23 mouse cellular contexts compared by ENCODE assay signal in the genomic region with DNA sequence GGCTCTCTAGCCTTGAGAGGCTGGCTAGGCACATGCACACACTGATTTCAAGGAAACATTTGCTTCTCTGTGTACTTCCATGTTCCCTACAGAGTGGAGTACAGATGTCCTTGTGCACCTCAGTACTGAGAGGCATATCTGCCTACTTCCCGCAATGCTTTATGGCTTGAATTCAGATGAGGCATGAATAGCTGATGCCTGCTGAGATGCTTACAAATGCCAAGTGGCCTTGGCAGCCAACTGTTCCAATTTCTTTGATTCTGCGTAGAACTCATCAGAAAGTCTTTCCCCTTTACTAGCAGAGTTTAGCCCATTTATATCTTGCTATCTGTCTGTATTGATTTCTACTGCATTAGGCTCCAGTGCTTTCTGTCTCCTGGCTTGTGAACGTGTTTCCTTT.
DNase-seq lines count a peak whose midpoint lies in the region; ATAC-seq and TF ChIP-seq lines count a peak whose summit lies in the region.
"Had no signal": no experiment of that assay in that cellular context is flagged by ENCODE, and none has a peak within 500 bp of the region (broad histone marks: within the 10 kb centered on the region; RNA-seq: fewer than 3 reads in every experiment).

No protein-coding gene starts in this region.

- no peak for ATAC-seq in forebrain, embryonic 14.5 days
- no peak for ATAC-seq in forebrain, embryonic 11.5 days (replicated peaks; ENCODE audit: low FRiP score)
- no peak for ATAC-seq in liver, postnatal 0 days
- no peak for ATAC-seq in liver, embryonic 11.5 days (replicated peaks; ENCODE audit: low FRiP score)
- ATAC-seq: intestine, embryonic 15.5 days; midbrain, embryonic 16.5 days had no signal

- H3K4me3 ChIP-seq in forebrain, embryonic 14.5 days (ENCODE audit: low read depth, low read length), result no peak overlapping the region
- no peak overlapping the region for H3K4me3 ChIP-seq in forebrain, embryonic 11.5 days (ENCODE audit: low read depth, low read length)
- H3K4me3 ChIP-seq in liver, postnatal 0 days (ENCODE audit: low read depth, low read length), result no peak overlapping the region
- H3K4me3 ChIP-seq in liver, embryonic 11.5 days (ENCODE audit: low read depth, low read length), result no peak overlapping the region
- H3K4me3 ChIP-seq: heart, embryonic 15.5 days; intestine, embryonic 15.5 days; layer of hippocampus, adult 2 months; limb, embryonic 12.5 days; neural tube, embryonic 15.5 days had no signal

- H3K4me1 ChIP-seq in forebrain, embryonic 14.5 days (ENCODE audit: control insufficient read depth, insufficient read depth, low read length), result peaks cover 39% of the 10 kb centered on the region
- H3K4me1 ChIP-seq in forebrain, embryonic 11.5 days (replicated peaks; ENCODE audit: control insufficient read depth, insufficient read depth, low read length), result no peaks in the 10 kb centered on the region
- peaks cover 36% of the 10 kb centered on the region for H3K4me1 ChIP-seq in liver, postnatal 0 days (ENCODE audit: insufficient read depth)
- H3K4me1 ChIP-seq in liver, embryonic 11.5 days (replicated peaks; ENCODE audit: control insufficient read depth, insufficient read depth, low read length), result peaks cover 9% of the 10 kb centered on the region

- H3K36me3 ChIP-seq in forebrain, embryonic 14.5 days (ENCODE audit: control insufficient read depth, insufficient read depth, low read length), result no peaks in the 10 kb centered on the region
- H3K36me3 ChIP-seq in forebrain, embryonic 11.5 days (ENCODE audit: control insufficient read depth, insufficient read depth, low read length), result no peaks in the 10 kb centered on the region
- peaks cover 12% of the 10 kb centered on the region for H3K36me3 ChIP-seq in liver, postnatal 0 days (replicated peaks; ENCODE audit: insufficient read depth, low read length)
- 0 out of 2 replicates have a peak, but pooled peaks cover 5% of the 10 kb centered on the region for H3K36me3 ChIP-seq in liver, embryonic 11.5 days (ENCODE audit: control insufficient read depth, insufficient read depth, low read length)
- H3K36me3 ChIP-seq: heart, embryonic 15.5 days; intestine, embryonic 15.5 days; neural tube, embryonic 15.5 days had no signal

- no peak for TF ChIP-seq CTCF in liver, postnatal 0 days (IDR thresholded peaks at IDR 0.05; ENCODE audit: low read depth)

- DNase-seq in forebrain, embryonic 14.5 days (ENCODE audit: low spot score), result peak; percentile 63
- DNase-seq in forebrain, embryonic 11.5 days (ENCODE audit: low spot score), result no peak
- no peak for DNase-seq in liver, postnatal 0 days
- DNase-seq in liver, embryonic 11.5 days (ENCODE audit: low spot score), result no peak
- peak; percentile 42 for DNase-seq in cerebellum, adult 9-11 months
- DNase-seq in kidney, adult 11 months, result no peak
- no peak for DNase-seq in lung, adult 18-20 months
- DNase-seq: adrenal gland, postnatal 14 days; heart, postnatal 36 days; kidney, adult 9 months; kidney, postnatal 14 days; lung, postnatal 4 days; right cerebral cortex, adult 18-20 months; thymus, adult 18-20 months; thymus, postnatal 36 days had no signal

- H3K27me3 ChIP-seq in forebrain, embryonic 14.5 days (replicated peaks; ENCODE audit: control insufficient read depth, insufficient read depth, low read length), result no peaks in the 10 kb centered on the region
- no peaks in the 10 kb centered on the region for H3K27me3 ChIP-seq in forebrain, embryonic 11.5 days (ENCODE audit: control insufficient read depth, insufficient read depth, low read length)
- no peaks in the 10 kb centered on the region for H3K27me3 ChIP-seq in liver, postnatal 0 days (ENCODE audit: insufficient read depth, low read length)
- H3K27me3 ChIP-seq in liver, embryonic 11.5 days (replicated peaks; ENCODE audit: control insufficient read depth, insufficient read depth, low read length), result no peaks in the 10 kb centered on the region
- H3K27me3 ChIP-seq: heart, embryonic 15.5 days; intestine, embryonic 15.5 days; limb, embryonic 12.5 days; neural tube, embryonic 15.5 days had no signal

- H3K4me2 ChIP-seq in forebrain, embryonic 14.5 days (ENCODE audit: low read length), result no peak overlapping the region
- H3K4me2 ChIP-seq in forebrain, embryonic 11.5 days (ENCODE audit: low read depth, low read length, severe bottlenecking), result no peak overlapping the region
- H3K4me2 ChIP-seq in liver, postnatal 0 days (ENCODE audit: low read depth, low read length), result no peak overlapping the region
- no peak overlapping the region for H3K4me2 ChIP-seq in liver, embryonic 11.5 days
- H3K4me2 ChIP-seq: heart, embryonic 15.5 days; hindbrain, embryonic 14.5 days; intestine, embryonic 15.5 days; limb, embryonic 12.5 days; neural tube, embryonic 15.5 days had no signal

- WGBS in forebrain, embryonic 14.5 days, result 47% methylated on average over 3 of the region's 3 CpGs
- 89% methylated on average over 3 of the region's 3 CpGs for WGBS in forebrain, embryonic 11.5 days
- 88% methylated on average over 3 of the region's 3 CpGs for WGBS in liver, postnatal 0 days (ENCODE audit: insufficient replicate concordance)
- WGBS in liver, embryonic 11.5 days, result 93% methylated on average over 3 of the region's 3 CpGs

- H3K27ac ChIP-seq in forebrain, embryonic 14.5 days (ENCODE audit: low read depth, low read length), result no peak overlapping the region
- no peak overlapping the region for H3K27ac ChIP-seq in forebrain, embryonic 11.5 days (ENCODE audit: low read depth, low read length)
- H3K27ac ChIP-seq in liver, postnatal 0 days (ENCODE audit: low read depth), result peak overlapping the region; percentile 91
- no peak overlapping the region for H3K27ac ChIP-seq in liver, embryonic 11.5 days (ENCODE audit: low read depth, low read length)
- H3K27ac ChIP-seq: heart, embryonic 15.5 days; hindbrain, embryonic 14.5 days; intestine, embryonic 15.5 days; layer of hippocampus, adult 2 months; limb, embryonic 12.5 days; liver, embryonic 14.5 days; neural tube, embryonic 15.5 days had no signal

- TF ChIP-seq EP300 in liver, postnatal 0 days (IDR thresholded peaks at IDR 0.05; ENCODE audit: low read depth), result no peak

- H3K9me3 ChIP-seq in forebrain, embryonic 14.5 days (replicated peaks; ENCODE audit: control insufficient read depth, low read length), result no peaks in the 10 kb centered on the region
- H3K9me3 ChIP-seq in forebrain, embryonic 11.5 days (ENCODE audit: control insufficient read depth, low read length), result no peaks in the 10 kb centered on the region
- H3K9me3 ChIP-seq in liver, postnatal 0 days (ENCODE audit: low read length), result no peaks in the 10 kb centered on the region
- H3K9me3 ChIP-seq in liver, embryonic 11.5 days (ENCODE audit: control insufficient read depth, low read length), result no peaks in the 10 kb centered on the region
- H3K9me3 ChIP-seq: heart, embryonic 15.5 days; intestine, embryonic 15.5 days; limb, embryonic 12.5 days; neural tube, embryonic 15.5 days had no signal

- no peak overlapping the region for H3K9ac ChIP-seq in forebrain, embryonic 14.5 days (ENCODE audit: low read length)
- no peak overlapping the region for H3K9ac ChIP-seq in forebrain, embryonic 11.5 days (ENCODE audit: low read length)
- no peak overlapping the region for H3K9ac ChIP-seq in liver, postnatal 0 days (replicated peaks)
- no peak overlapping the region for H3K9ac ChIP-seq in liver, embryonic 11.5 days (ENCODE audit: low read depth, low read length)
- H3K9ac ChIP-seq: heart, embryonic 15.5 days; hindbrain, embryonic 14.5 days; intestine, embryonic 15.5 days; limb, embryonic 12.5 days; liver, embryonic 14.5 days; neural tube, embryonic 15.5 days had no signal

Comparison
In these comparisons a context has a peak if more than half of its experiments do, and no peak if none do; other contexts are left out.
1. DNase-seq: peak in forebrain, embryonic 14.5 days (single experiment) and cerebellum, adult 9-11 months (single experiment); none in forebrain, embryonic 11.5 days (single experiment), liver, postnatal 0 days (single experiment), liver, embryonic 11.5 days (single experiment), kidney, adult 11 months (single experiment) and lung, adult 18-20 months (0 of 2).